Mouse (Mus musculus) G1E (cell line): ENCODE measurements around the gene Clcf1.

ENCODE experiments used
- CTCF ChIP-seq: IDR thresholded peaks from 2 replicates; pipeline ENCODE4 v1.5.1; 2012; ENCODE audit warnings: low read depth, low read length, inconsistent platforms, mixed read lengths
- GATA1 ChIP-seq: IDR thresholded peaks from 2 replicates; pipeline ENCODE4 v1.6.1; 2012; ENCODE audit warnings: borderline replicate concordance, low read length, inconsistent platforms, mixed read lengths
- GATA2 ChIP-seq: IDR thresholded peaks from 2 replicates; pipeline ENCODE4 v1.6.1; 2012; ENCODE audit warnings: low read depth, low read length, inconsistent platforms, borderline replicate concordance
- POLR2AphosphoS5 ChIP-seq: IDR thresholded peaks from 2 replicates; pipeline ENCODE4 v1.6.1; 2012; ENCODE audit warnings: low read depth, low read length, inconsistent platforms; ENCODE audit not compliant: insufficient replicate concordance

DNA sequence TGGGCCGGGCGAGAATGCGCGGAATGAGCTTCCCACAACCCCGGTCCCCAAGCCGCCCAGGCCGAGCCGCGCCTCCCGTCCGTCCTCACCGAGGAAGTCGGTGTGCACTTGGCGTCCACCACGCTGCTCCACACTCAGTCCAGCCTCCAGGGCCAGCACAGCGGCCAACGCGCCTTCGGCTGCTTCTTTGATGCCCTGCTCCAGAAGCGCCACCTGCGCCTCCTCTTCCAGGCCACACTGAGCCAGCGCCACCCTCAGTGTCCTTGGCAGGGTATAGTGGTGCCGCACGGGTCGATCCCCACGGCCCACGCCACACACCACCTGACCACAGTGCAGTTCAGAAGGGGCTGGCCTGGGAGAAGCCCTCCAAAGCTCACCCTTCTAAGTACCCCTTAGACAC, 44.2 kb upstream of the Clcf1 start:
- TF ChIP-seq CTCF (no peak), POLR2AphosphoS5 (no peak), GATA1 (no peak), GATA2 (no peak)
